Mouse (Mus musculus): ENCODE results near the gene Eipr1. TPM values are rescaled to one million over a fixed set of nuclear protein-coding genes. Genes with fewer than 3 reads are reported as not detected.
"Not testable (repeated sequence)": the region's sequence is repeated elsewhere in the genome, so short reads cannot be mapped to it uniquely, and the experiment has no call there.

The Eipr1 gene
- total and polyA plus RNA-seq, 3 experiments = 33.3 to 35.4 (median 34.4) TPM

- in situ Hi-C loops (cut with MboI; ENCODE audit: low pct_ligation_motif_present, low pct_unique_long_range_greater_than_20kb, low sequenced_read_pairs) = no loop called here
Measured at GRCm38 (mm10) chr12:28732631-28733030, 19.0 kb upstream of the Eipr1 start.

GRCm38 (mm10) chr12:28733520-28734245 lies 17.9 kb upstream of the Eipr1 start:
- H3K9me3 ChIP-seq (replicated peaks; ENCODE audit: low read length); H3K4me1 ChIP-seq (ENCODE audit: control insufficient read depth in 1 of 2, insufficient read depth in 2 of 2); H3K27ac ChIP-seq (ENCODE audit: insufficient read depth, low read depth); H3K4me3 ChIP-seq (replicated peaks in 1 of 3; ENCODE audit: low read depth in 2 of 3, low read length in 2 of 3, poor library complexity in 1 of 3); DNase-seq (ENCODE audit: extremely low read depth); H3K4me2 ChIP-seq (ENCODE audit: insufficient read depth, low read depth, poor library complexity, severe bottlenecking); H3K27me3 ChIP-seq (replicated peaks); H3K9ac ChIP-seq (ENCODE audit: insufficient read depth, low read depth); dilution Hi-C loops (cut with MboI; ENCODE audit: extremely low pct_ligation_motif_present, extremely low pct_unique_long_range_greater_than_20kb, low sequenced_read_pairs); H3K79me2 ChIP-seq (replicated peaks; ENCODE audit: control insufficient read depth, extremely low read depth, insufficient read depth, poor library complexity, severe bottlenecking); in situ Hi-C loops (cut with MboI; ENCODE audit: low pct_ligation_motif_present, low pct_unique_long_range_greater_than_20kb, low sequenced_read_pairs): not testable (repeated sequence)
- H3K36me3 ChIP-seq (replicated peaks in 1 of 2; ENCODE audit: control insufficient read depth in 1 of 2, insufficient read depth in 1 of 2, low read length in 1 of 2) = peaks cover 51 to 82% of the 10 kb centered on the region in 2 experiments

More at GRCm38 (mm10) chr12:28732631-28733030, 19.0 kb upstream of the Eipr1 start:
- H3K9me3 ChIP-seq (replicated peaks; ENCODE audit: low read length) = peaks cover 6% of the 10 kb centered on the region
- TF ChIP-seq MEF2A (IDR thresholded peaks at IDR 0.05; ENCODE audit: borderline replicate concordance, low read depth, low read length) (no peak), JUND (conservative IDR thresholded peaks at IDR 0.05; ENCODE audit: low read depth, low read length) (no peak), ZC3H11A (IDR thresholded peaks at IDR 0.05; ENCODE audit: low read depth, low read length) (no peak), CTCF (conservative IDR thresholded peaks at IDR 0.05 in 1 of 2, IDR thresholded peaks at IDR 0.05 in 1 of 2; ENCODE audit: low read depth in 2 of 2, low read length in 2 of 2) (no peak), MAFK (IDR thresholded peaks at IDR 0.05; ENCODE audit: insufficient replicate concordance, low read length) (no peak)
- peaks cover 44 to 81% of the 10 kb centered on the region in 2 experiments for H3K36me3 ChIP-seq (replicated peaks in 1 of 2; ENCODE audit: control insufficient read depth in 1 of 2, insufficient read depth in 1 of 2, low read length in 1 of 2)
- no peak overlapping the region for H3K4me3 ChIP-seq (replicated peaks in 1 of 3; ENCODE audit: low read depth in 2 of 3, low read length in 2 of 3, poor library complexity in 1 of 3)
- peaks cover 0 to 14% of the 10 kb centered on the region in 2 experiments; a peak in 2 of 4 replicates for H3K4me1 ChIP-seq (ENCODE audit: control insufficient read depth in 1 of 2, insufficient read depth in 2 of 2)
- dilution Hi-C loops (cut with MboI; ENCODE audit: extremely low pct_ligation_motif_present, extremely low pct_unique_long_range_greater_than_20kb, low sequenced_read_pairs) = no loop called here
- no peaks in the 10 kb centered on the region for H3K79me2 ChIP-seq (replicated peaks; ENCODE audit: control insufficient read depth, extremely low read depth, insufficient read depth, poor library complexity, severe bottlenecking)
- no peaks in the 10 kb centered on the region for H3K27me3 ChIP-seq (replicated peaks)
- no peak overlapping the region for H3K4me2 ChIP-seq (ENCODE audit: insufficient read depth, low read depth, poor library complexity, severe bottlenecking)
- no peak overlapping the region for H3K9ac ChIP-seq (ENCODE audit: insufficient read depth, low read depth)
- DNase-seq (ENCODE audit: extremely low read depth) = no peak
- H3K27ac ChIP-seq (ENCODE audit: insufficient read depth, low read depth) = no peak overlapping the region

GRCm38 (mm10) chr12:28734271-28734670 lies 17.3 kb upstream of the Eipr1 start:
- TF ChIP-seq MXI1 (IDR thresholded peaks at IDR 0.05; ENCODE audit: low read depth, low read length) (no peak), MEF2A (IDR thresholded peaks at IDR 0.05; ENCODE audit: borderline replicate concordance, low read depth, low read length) (no peak), NRF1 (IDR thresholded peaks at IDR 0.05; ENCODE audit: low read depth, low read length) (no peak), NELFE (IDR thresholded peaks at IDR 0.05; ENCODE audit: low read depth, low read length) (no peak), IRF4 (IDR thresholded peaks at IDR 0.05; ENCODE audit: low read depth, low read length) (no peak), JUND (conservative IDR thresholded peaks at IDR 0.05; ENCODE audit: low read depth, low read length) (no peak), TBP (conservative IDR thresholded peaks at IDR 0.05; ENCODE audit: low read depth, low read length) (no peak), POLR2A (IDR thresholded peaks at IDR 0.05; ENCODE audit: low read depth, low read length) (no peak), SMC3 (IDR thresholded peaks at IDR 0.05; ENCODE audit: low read depth, low read length) (no peak), ZC3H11A (IDR thresholded peaks at IDR 0.05; ENCODE audit: low read depth, low read length) (no peak), RCOR1 (conservative IDR thresholded peaks at IDR 0.05; ENCODE audit: low read depth, low read length) (no peak)
- Histone ChIP-seq H3K4me2 (ENCODE audit: insufficient read depth, low read depth, poor library complexity, severe bottlenecking) (no peak overlapping the region), H3K4me1 (ENCODE audit: control insufficient read depth in 1 of 2, insufficient read depth in 2 of 2) (no peaks in the 10 kb centered on the region), H3K36me3 (replicated peaks in 1 of 2; ENCODE audit: control insufficient read depth in 1 of 2, insufficient read depth in 1 of 2, low read length in 1 of 2) (peaks cover 47 to 84% of the 10 kb centered on the region in 2 experiments), H3K9ac (ENCODE audit: insufficient read depth, low read depth) (no peak overlapping the region), H3K4me3 (replicated peaks in 1 of 3; ENCODE audit: low read depth in 2 of 3, low read length in 2 of 3, poor library complexity in 1 of 3) (no peak overlapping the region), H3K9me3 (replicated peaks; ENCODE audit: low read length) (peaks cover 6% of the 10 kb centered on the region), H3K27ac (ENCODE audit: insufficient read depth, low read depth) (no peak overlapping the region), H3K79me2 (replicated peaks; ENCODE audit: control insufficient read depth, extremely low read depth, insufficient read depth, poor library complexity, severe bottlenecking) (peaks cover 2% of the 10 kb centered on the region; the same call in 1 of the 2 replicates), H3K27me3 (replicated peaks) (no peaks in the 10 kb centered on the region)
- no peak for DNase-seq (ENCODE audit: extremely low read depth)
- in situ Hi-C loops (cut with MboI; ENCODE audit: low pct_ligation_motif_present, low pct_unique_long_range_greater_than_20kb, low sequenced_read_pairs) (no loop called here), dilution Hi-C loops (cut with MboI; ENCODE audit: extremely low pct_ligation_motif_present, extremely low pct_unique_long_range_greater_than_20kb, low sequenced_read_pairs) (no loop called here)

Measured in CH12.LX (cell line).